Mouse (Mus musculus) mature B cell (primary cell): ENCODE results near the gene Srrd.

Experiments
- in situ Hi-C: fragments of 300-500 bp; cut with MboI; formaldehyde crosslinking; loops from 2 replicates; pipeline ENCODE4 v1.14.3; 2019

Gene Srrd

DNA sequence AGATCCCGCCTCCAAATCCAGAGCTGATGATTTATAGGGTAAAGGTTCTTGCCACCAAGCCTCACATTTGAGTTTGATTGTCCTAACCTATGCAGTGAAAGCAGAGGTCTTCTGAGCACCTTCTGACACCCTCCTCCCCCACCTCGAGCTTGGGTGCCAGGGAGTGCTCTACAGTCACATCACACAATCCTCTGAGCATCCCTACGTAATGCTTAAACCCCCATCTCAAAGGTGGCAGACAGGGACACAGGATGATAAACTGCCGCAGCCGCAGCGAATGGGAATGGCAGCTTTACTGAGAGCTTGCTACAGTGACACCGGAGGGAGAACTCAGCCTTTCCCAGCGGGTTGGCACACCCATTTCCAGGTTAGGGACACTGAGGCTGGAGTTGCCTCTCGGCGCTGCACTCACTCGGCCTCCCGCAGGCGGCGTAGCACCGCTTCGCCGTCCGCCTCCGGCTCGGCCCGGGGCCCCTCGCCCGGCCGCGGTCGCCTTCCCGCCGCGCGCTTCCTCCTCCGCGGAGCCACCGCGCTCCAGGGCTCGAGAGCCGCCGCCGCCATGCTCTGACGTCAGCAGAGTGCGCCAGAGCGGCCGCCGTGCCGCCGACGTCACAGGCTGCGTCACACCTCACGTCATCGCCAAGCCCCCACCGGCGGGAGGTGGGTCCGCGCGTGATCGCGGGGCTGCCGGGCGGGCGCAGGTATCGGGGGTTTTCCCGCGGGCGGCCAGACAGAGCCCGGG lies at the start of gene Srrd, which contains the start of gene Hps4:
Gene Srrd (minus strand): TSS at position 578 of the 742 bp plus-strand sequence.
Gene Hps4 (plus strand): TSS at position 621 of the 742 bp plus-strand sequence.
- in situ Hi-C loops, result no loop called here

DNA sequence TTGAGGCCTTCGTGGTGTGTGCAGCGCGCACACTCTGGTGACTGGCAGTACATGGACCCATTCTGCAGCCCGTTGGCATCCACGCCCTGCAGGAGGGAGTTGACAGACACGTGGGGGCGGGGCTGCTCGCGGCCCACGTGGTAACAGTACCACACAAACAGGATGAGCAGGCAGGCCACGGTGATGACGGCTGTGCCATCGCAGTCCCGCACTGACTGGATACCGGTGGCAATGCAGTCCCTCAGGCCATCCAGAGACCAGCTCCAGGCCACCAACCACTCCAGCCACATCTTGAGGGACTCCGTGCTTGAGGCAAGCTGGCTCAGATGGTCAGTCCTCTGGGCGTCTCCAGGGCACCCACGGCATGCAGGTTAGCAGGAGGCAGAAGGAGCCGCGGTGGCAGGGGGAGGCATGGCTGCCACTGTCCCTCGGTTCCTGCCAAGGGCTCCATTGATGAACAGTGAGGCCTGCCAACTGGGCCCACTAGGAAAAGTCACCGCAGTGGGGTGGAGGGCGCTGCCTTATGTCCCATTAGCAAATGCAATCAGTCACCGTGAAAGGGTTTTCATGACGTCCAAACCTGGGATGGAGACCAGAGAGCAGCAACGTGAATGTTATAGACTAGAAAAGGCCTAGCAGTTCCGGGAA lies 49.0 kb upstream of the Srrd start:
- in situ Hi-C loops, result no loop called here

DNA sequence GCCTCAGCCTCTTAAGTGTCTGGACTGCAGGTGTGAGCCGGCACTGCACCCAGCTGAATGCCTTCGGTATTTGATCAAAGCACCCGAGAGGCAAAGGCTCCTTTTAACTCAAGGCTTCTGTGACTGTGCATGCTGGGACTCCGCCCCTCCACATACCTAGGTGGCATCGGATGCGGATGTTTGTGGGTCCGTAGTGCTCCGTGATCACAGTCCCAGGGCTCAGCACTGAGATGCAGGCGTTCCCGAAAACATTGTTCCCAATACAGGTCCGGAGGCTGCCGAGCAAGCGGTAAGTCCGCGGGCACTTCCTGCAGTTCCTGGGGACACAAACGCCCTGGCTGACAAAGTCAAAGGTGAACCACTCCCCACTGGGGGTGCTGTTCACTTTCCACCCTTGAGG lies 48.2 kb upstream of the Srrd start:
- in situ Hi-C loops, result no loop called here

DNA sequence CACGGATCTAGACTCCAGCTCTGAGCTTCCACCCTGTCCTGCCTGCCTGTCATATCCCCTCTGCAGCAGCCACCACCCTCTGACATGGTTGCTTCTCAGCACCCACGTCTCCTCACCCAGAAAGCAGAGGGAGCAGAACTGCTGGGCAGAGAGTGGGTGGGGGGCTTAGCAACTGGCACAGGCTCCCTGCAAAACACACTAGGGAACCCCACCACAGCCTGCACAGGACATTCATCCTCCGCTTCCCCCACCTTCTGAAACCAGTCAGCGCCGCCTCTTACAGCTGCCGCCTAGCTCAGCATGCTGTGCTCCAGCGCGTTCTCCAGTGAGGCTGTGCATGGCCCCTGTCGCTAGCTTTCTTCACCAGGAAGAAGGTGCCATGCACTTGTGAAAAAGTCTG lies 46.5 kb upstream of the Srrd start:
- in situ Hi-C loops, result no loop called here

DNA sequence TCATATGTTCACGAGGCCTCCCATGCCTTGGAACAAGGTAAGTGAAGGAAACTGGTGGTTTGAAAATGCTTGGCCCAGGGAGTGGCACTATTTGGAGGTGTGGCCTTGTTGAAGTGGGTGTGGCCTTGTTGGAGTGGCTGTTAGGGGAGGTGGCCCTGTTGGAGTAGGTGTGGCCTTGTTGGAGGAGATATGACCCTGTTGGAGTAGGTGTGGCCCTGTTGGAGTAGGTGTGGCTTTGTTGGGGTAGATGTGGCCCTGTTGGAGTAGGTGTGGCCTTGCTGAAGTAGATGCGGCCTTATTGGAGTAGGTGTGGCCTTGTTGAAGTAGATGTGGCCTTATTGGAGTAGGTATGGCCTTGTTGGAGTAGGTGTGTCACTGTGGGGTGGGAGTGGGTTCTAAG lies 43.1 kb upstream of the Srrd start:
- in situ Hi-C loops, result no loop called here

DNA sequence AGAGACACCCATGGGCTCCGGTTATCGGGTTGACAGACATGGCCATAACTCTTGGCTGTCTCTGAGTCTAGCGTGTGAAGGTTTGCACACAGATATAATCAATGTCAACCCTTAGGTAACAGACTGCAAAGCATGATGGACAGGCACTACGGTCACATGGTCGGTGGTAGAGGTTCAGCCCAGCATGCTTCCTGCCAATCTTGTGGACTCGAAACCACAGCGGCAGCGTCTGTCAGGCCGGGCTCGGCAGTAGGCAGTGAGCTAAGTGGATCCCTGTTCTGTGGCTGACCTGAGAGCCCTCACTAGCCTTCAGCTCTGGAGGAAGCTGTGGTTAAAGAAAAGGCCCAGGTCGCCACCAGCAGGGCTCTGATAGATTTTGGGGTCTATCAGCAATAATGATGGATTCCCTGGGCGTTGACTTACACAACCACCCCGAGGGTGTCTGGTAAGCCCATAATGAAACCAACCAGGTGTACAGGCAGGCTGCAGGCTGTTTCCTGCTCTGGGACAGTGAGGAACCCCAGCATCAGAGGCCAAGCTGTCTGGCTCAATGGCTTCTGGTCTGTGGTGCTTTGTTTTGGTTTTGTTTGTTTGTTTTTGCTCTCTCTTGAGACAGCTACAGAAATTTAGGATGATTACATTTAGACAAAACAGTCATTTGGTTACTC lies 42.1 kb upstream of the Srrd start:
- in situ Hi-C loops, result no loop called here

DNA sequence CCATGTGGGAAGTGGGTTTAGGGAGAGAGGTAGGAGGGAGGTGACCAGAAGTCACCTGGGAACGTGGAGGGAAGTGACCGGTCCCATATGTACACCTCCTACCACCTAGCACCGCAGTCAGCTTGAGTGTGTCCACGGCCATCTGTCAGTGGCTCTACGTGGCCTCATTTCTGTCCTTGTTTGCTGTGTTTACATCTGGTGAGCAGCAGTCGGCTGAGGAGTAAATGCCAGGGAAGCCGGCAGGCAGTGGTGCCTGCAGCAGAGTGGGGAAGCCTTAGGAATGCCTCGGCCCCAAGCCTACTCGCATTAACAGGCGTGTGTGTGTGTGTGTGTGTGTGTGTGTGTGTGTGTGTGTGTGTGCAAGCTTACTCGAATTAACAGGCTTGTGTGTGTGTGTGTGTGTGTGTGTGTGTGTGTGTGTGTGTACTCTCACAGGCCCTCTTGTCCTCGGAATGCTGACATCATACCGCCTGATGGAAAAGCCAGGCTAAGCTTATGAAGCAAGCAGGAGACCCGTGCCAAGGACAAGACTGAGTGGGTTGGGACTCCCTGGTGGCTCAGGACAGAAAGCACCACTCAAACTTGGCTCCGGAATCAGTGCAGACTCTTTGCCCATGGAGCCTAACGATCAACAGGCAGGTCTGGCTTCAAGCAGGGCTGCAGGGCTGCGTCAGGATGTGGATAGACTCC lies 39.9 kb upstream of the Srrd start:
- in situ Hi-C loops, result no loop called here

DNA sequence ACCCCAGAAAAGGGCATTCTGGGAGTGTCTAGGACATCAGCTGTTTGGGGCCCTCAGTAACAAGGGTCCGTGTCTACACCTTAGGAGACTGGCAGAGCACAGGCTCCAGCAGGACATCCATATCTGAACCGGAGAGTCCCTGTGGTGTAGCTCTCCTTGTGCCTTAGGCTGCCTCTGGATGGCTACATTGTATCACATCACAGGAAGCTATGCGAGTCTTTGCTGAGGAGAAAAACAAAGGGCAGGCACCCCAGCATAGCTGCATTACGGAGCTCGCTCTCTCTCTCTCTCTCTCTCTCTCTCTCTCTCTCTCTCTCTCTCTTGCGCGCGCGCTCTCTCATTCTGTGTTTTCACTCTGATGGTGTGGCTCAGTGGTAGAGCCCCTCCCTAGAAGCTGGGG lies 39.2 kb upstream of the Srrd start:
- in situ Hi-C loops, result no loop called here

DNA sequence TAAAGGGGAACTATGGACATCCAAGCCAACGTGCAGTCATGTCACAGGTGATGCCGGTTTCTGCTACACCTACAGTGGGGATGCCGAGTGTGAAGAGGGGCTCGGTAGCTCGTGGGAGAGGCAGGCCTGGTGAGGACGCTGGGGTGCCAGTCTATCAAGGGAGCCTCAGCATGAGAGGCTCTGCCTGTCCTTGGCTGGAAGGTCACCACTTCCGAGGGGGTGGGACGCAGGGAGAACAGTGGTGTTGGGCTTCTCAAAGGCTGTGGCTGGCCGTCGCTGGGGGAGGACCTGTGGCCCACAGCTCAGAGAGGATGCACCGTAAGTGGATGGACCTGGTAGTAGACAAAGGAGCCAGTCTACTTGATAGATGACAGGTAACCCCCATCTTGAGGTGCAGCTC lies 38.3 kb upstream of the Srrd start:
- in situ Hi-C loops, result no loop called here

DNA sequence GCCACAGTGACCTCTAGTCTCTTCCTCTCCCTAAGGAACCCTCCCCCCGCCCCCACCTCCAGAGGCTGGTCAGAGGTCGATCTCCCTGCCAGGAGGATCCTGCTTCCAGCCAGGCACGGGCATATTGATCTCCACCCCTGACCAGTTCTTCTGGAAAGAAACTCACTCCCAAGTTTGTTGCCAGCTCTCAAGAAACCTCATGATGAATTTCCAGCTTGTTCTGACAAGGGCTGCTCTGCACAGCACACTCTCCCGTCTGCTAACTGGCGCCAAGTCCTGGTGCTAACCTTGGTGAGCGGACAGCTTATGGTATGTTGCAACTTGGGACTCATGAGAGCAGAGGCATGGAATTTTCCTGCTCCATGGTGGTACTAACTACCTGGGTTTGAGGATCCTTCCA lies 35.9 kb upstream of the Srrd start:
- in situ Hi-C loops, result no loop called here

DNA sequence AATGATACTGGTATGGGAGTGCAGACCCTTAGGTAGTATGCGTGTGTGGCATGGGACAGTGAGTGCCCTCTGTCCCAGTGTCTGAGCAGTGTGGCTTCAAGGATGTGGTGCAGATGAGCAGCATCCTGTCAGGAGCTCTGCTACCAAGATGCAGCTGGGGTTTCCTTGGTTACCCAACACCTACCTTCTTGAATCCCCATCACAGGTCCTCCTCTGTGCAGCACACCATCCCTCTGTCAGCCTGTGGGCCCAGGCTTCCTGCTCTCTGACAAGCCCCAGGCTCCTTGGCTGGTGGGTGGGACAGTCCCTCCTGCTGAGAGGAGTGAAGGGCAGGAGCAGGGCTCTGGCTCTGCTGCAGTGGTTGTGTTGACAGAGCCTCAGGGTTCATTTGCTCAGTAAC lies 34.5 kb upstream of the Srrd start:
- in situ Hi-C loops, result no loop called here

DNA sequence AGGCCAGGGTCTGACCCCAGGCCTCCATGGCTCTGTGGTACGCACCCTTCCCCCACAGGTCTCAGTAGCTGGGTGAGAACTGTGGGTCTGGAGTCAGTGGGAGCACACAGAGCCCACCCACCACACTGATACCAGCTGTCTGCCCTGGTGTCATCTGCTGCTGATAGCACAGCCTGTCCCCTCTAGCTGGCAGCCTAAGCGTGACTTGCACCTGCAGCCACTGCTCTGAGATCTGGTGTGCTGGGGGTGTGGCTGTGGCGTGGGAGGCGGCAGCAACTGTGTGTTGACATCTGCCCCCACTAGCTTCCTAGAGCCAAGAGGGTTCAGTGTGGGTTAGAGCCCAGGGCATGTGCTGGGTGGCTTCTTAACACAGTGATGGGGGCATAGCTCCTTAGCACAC lies 33.3 kb upstream of the Srrd start:
- in situ Hi-C loops, result no loop called here

DNA sequence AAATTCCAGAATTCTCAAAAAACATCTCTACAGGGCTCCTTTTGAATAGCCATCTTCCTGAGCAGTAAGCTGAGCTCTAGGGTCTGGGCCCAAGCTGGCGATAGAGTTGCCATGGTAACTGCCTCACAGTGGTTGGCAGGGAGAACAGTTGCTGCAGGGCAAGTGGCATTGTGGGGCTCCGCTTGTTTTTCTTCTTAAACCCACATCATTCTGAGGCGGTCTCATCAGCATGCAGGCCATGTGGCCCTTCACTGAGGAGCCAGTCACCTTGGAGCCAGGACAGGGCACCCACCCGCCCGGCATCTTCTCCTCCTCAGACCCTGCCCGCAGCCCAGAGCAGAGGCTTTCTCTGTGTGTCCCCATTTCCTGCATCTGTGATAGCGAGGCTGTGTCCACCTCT lies 29.1 kb upstream of the Srrd start:
- in situ Hi-C loops, result no loop called here

DNA sequence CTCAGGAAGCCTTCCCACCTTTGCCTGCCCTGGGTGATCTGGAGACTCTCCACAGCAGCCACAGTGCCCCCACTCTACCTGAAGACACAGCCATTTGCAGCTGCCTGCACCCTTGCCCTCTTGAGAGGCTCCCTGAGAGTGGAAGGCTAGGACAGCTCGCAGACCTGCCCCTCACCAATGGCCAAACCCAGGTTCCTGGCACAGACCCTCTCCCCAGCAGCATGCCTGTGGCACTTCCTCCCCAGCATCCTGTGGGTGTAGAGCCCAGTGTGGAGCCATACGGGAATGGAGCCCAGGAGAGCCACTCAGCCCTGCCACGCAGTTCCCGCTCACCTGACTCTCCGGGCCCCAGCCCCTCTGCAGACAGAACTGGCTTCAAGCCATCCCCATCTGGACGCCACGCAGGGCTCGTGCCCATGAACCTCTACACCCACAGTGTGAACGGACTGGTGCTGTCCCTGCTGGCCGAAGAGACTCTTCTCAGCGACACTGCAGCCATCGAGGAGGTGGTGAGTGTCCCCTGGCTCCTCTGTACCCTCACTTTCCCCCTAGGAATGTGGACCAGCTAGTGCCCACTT lies 27.5 kb upstream of the Srrd start:
- in situ Hi-C loops, result no loop called here

DNA sequence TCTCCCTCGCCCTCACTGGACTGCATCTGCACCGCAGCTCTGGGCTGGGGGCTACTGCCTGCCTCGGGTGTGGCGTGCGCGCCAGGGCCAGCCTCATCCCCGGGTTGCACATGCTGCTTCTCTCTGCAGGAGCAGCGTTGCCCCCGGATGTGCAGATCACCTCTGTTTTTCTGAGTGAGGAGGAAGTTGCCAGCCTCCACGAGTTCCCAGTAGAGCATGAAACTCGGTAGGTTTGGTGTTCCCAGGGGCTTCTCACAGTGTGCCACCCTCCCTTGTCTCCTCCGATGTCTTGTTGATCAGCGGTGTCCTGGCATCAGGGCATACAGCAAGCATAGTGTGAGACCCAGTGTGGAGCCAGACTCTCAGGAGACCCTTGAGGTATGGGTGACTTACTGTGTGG lies 26.5 kb upstream of the Srrd start:
- in situ Hi-C loops, result no loop called here

DNA sequence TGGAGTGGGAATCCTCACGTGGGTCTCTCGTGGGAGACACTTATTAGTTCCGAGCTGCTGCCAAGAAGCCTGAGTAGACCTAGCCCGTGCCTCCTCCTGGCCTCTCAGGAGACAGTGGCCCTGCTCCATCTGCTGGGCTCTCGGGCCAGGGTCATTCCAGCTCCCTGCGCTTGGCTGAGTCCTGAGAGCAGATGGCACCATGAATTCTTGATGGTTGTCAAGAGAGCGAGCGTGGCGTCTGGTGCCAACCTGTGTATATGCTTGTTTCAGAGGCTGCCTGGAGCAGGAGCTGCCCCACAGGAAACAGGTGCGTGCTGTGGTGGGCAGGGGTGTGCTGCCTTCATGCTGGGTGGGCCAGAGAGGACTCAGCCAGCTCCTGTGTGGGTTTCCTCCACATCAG lies 25.8 kb upstream of the Srrd start:
- in situ Hi-C loops, result no loop called here

DNA sequence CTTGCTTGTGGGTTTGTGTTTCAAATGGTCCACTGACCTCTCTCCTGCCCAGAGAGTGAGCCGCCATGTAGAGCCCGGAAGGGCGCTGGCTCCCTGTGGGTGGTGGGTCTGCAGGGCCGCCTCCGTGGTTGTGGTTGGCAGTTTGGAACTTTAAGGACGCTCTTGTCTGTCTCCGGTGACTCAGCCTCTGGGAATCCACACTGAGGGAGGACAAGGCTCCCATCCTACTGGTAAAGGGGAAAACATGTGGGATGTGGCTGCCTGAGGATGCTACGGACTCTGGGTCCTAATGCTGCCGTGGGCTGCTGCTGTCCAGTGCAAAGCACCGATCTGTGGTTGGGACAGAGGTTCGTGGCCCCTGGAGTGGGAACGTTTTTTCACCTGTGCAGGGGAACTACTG lies 25.1 kb upstream of the Srrd start:
- in situ Hi-C loops, result no loop called here

DNA sequence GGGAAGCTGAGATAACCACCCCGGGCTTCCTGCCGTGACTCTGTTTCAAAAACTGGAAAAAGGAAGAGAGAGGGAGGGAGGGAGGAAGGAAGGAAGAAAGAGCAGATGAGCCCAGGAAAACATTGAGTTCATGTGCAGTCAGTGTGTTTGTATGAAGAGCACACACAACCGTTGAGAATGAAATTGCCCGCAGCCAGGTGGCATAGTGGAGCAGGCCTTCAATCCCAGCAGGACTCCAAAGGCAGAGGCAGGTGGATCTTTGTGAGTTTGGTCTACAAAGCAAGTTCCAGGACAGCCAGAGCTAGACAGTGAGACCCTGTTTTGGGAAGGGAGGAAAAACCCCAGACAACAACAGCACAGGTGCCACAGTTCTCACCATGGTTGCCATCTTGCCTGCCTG lies 24.5 kb upstream of the Srrd start:
- in situ Hi-C loops, result no loop called here

DNA sequence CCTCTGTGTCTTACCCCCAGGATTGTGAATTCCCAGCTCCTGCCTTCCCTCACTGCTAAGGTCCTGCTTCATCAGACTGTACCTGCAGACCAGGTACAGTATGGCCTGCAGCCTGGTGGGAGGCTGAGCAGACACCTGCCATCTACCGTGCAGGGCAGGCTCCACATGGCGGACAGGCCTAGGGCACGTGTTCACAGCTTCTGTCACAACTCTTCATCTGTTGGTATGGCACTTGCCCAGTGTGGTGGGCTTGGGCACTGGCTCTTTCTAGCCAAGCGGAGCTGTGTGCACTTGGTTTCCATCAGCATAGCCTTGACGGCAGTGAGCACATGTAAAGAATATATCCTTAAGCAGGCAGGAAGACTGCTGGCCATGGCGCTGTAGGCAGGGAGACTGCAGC lies 24.0 kb upstream of the Srrd start:
- in situ Hi-C loops, result no loop called here

DNA sequence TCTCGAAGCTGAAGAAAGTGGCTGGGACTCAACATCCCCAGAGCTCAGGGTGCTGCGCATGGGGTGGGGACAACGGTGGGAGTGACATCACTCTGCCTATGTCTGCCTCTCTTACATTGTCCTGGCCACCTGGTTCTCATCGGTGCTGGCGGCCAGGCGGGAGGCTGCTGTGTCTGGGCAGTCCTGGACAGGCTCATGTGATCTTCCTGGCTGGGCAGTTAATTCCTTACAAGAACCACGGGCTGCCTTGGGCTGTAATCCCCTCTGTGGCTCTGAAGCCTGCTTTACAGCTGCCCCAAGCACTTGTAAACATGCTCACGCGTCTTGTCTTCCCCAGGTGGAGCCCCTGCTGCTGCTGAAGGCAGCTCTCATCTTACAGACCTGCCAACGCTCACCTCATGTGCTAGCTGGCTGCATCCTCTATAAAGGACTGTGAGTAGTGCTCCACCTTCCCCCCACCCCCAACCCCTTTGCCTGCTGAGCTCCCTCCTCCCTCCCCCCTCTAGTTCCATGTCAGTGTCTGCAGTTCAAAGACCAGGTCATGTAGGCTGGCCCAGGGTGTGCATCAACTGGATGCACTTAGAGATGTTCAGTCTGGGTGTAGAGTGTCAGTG lies 21.5 kb upstream of the Srrd start:
- in situ Hi-C loops, result no loop called here

DNA sequence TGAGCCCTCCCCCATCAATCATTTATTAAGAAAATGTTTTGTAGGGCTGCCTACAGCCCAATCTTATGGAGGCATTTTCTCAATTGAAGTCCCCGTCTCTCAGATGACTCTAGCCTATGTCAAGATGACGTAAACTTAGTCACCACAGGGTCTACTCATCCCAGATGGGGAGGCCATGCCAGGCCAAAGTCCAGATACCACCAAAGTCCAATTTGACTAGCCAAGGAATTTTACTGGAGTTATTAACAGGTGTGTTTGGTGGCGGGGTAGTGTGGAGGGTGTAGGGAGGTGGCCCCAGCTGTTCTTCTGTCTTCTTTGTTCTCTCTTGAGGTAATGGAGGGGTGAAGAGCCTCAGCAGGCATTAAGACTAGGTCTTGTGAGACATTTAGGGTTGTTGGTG lies 17.2 kb upstream of the Srrd start:
- in situ Hi-C loops, result no loop called here

DNA sequence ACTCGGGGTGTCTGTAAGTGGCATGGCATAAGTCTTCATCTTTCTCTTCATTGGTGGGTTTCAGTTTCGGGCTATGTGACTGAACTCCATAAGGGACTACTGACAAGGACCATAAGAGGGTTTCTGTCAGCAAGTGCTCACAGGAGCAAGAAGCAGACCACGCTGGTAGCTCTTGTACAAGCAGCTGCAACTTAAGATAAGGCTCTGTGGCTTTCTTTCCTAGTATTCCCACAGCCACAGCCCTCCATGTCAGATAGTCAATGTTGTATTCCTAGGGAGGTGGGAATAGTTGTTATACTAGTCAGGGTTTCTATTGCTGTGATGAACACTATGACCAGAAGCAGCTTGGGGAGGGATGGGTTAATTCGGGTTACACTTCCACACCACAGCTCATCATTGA lies 16.7 kb upstream of the Srrd start:
- in situ Hi-C loops, result no loop called here
